Mouse (Mus musculus): Measurements from ENCODE around the gene Mtfp1.

GRCm38 (mm10) chr11:4118081-4118921, 23.1 kb upstream of the Mtfp1 start:
- no peak for TF ChIP-seq CTCF (conservative IDR thresholded peaks at IDR 0.05; ENCODE audit: low read length)
- TF ChIP-seq POU5F1 (IDR thresholded peaks at IDR 0.05; ENCODE audit: borderline replicate concordance, low read length) = no peak
- TF ChIP-seq NANOG (IDR thresholded peaks at IDR 0.05; ENCODE audit: borderline replicate concordance, low read length) = no peak

All from E14TG2a.4 (cell line).